Mouse (Mus musculus): Measurements from ENCODE around the gene Med15.

The Med15 gene

GRCm38 (mm10) chr16:17732841-17733340 is at the start of gene Med15:
Gene Med15 (minus strand): TSS chr16:17732891.
- POLR2A ChIA-PET = interaction anchor here in 2 of 4 experiments (0.7 to 1.1 kb wide), 2 partner anchors 10 to 27 kb away, joined by 3 to 12 read pairs; partner anchors contain the start of gene Klhl22 (in 1 of the 2)
- CTCF ChIA-PET = interaction anchor here in 3 of 4 experiments (0.7 to 3.0 kb wide), 7 partner anchors 11 to 320 kb away, joined by 3 to 19 read pairs (median 4); partner anchors contain the start of gene Dgcr6 (in 1 of the 3)

- POLR2A ChIA-PET = interaction anchor here in 1 of 4 experiments (1.0 to 1.2 kb wide), 2 partner anchors 11 to 17 kb away, joined by 3 to 4 read pairs; partner anchors contain the start of gene Scarf2
- CTCF ChIA-PET = interaction anchor here in 3 of 4 experiments (0.5 to 1.5 kb wide), 4 partner anchors 19 to 494 kb away, joined by 3 to 8 read pairs (median 4); partner anchors contain the start of gene Klhl22 (in 2 of the 3)
These were observed 47.0 kb upstream of the Med15 start for GRCm38 (mm10) chr16:17779692-17780091.

GRCm38 (mm10) chr16:17778223-17778622 is 45.5 kb upstream of the Med15 start:
- CTCF ChIA-PET = interaction anchor here in 3 of 4 experiments (0.7 to 4.9 kb wide), 5 partner anchors 18 to 219 kb away, joined by 3 to 31 read pairs (median 11); partner anchors contain the start of gene Klhl22 (in 1 of the 3)

GRCm38 (mm10) chr16:17776828-17777227 is 44.1 kb upstream of the Med15 start:
- POLR2A ChIA-PET = interaction anchor here in 3 of 4 experiments (0.8 to 5.8 kb wide), 10 partner anchors 8 to 471 kb away, joined by 3 to 41 read pairs (median 3); partner anchors contain the start of gene Klhl22 (in 2 of the 3)
- CTCF ChIA-PET = interaction anchor here (0.7 to 4.9 kb wide), 17 partner anchors 8 to 516 kb away, joined by 3 to 31 read pairs (median 4); partner anchors contain the start of genes Klhl22 (in 2 of the 4) and Scarf2 (in 1 of the 4)

More at GRCm38 (mm10) chr16:17778223-17778622, 45.5 kb upstream of the Med15 start:
- POLR2A ChIA-PET = interaction anchor here in 3 of 4 experiments (0.6 to 5.8 kb wide), 5 partner anchors 18 to 870 kb away, joined by 3 to 41 read pairs (median 5); partner anchors contain the start of gene Klhl22 (in 2 of the 3)

GRCm38 (mm10) chr16:17771117-17771865 is 38.6 kb upstream of the Med15 start:
- POLR2A ChIA-PET = interaction anchor here in 1 of 4 experiments (1.7 to 2.0 kb wide), 2 partner anchors 11 kb away, joined by 5 to 6 read pairs; partner anchors contain the start of gene Klhl22
- CTCF ChIA-PET = interaction anchor here in 2 of 4 experiments (0.6 to 3.3 kb wide), 3 partner anchors 10 to 34 kb away, joined by 3 to 13 read pairs (median 7); partner anchors contain the start of gene Klhl22 (in 1 of the 2)

GRCm38 (mm10) chr16:17768834-17769233 is 36.1 kb upstream of the Med15 start:
- POLR2A ChIA-PET = interaction anchor here in 3 of 4 experiments (0.7 to 1.7 kb wide), 5 partner anchors 8 to 46 kb away, joined by 3 to 13 read pairs (median 4); partner anchors contain the start of gene Klhl22 (in 2 of the 3)

GRCm38 (mm10) chr16:17764108-17764511 is 31.4 kb upstream of the Med15 start:
- POLR2A ChIA-PET = interaction anchor here in 1 of 4 experiments (1.0 to 1.8 kb wide), 4 partner anchors 12 to 42 kb away, joined by 3 to 4 read pairs (median 3); no protein-coding TSS in a partner anchor
- CTCF ChIA-PET = interaction anchor here in 1 of 4 experiments (0.7 kb wide), 1 partner anchor 45 kb away, joined by 3 read pairs; no protein-coding TSS in a partner anchor

More at GRCm38 (mm10) chr16:17768834-17769233, 36.1 kb upstream of the Med15 start:
- CTCF ChIA-PET = interaction anchor here (0.7 to 1.5 kb wide), 6 partner anchors 8 to 47 kb away, joined by 3 to 5 read pairs (median 4); partner anchors contain the start of gene Klhl22 (in 1 of the 4)

GRCm38 (mm10) chr16:17761074-17761473 is 28.4 kb upstream of the Med15 start:
- ChIA-PET POLR2A (interaction anchor here in 3 of 4 experiments (0.6 to 4.8 kb wide), 32 partner anchors 8 to 328 kb away, joined by 3 to 41 read pairs (median 4); partner anchors contain the start of genes Ess2 (in 1 of the 3), Gm20518 (in 1 of the 3), Lztr1 (in 1 of the 3) and Scarf2 (in 1 of the 3)), CTCF (interaction anchor here (0.5 to 3.5 kb wide), 51 partner anchors 8 to 658 kb away, joined by 3 to 31 read pairs (median 5); partner anchors contain the start of genes Dgcr6 (in 2 of the 4), Gm20518 (in 1 of the 4) and Smpd4 (in 1 of the 4))

- POLR2A ChIA-PET = interaction anchor here in 3 of 4 experiments (0.6 to 4.8 kb wide), 40 partner anchors 8 to 328 kb away, joined by 3 to 41 read pairs (median 4); partner anchors contain the start of genes Ess2 (in 1 of the 3), Gm20518 (in 1 of the 3), Lztr1 (in 1 of the 3) and Scarf2 (in 1 of the 3)
- CTCF ChIA-PET = interaction anchor here (0.5 to 3.5 kb wide), 55 partner anchors 8 to 657 kb away, joined by 3 to 31 read pairs (median 4); partner anchors contain the start of genes Dgcr6 (in 2 of the 4), Gm20518 (in 1 of the 4) and Smpd4 (in 1 of the 4)
These were observed 28.0 kb upstream of the Med15 start for GRCm38 (mm10) chr16:17760657-17761056.

- POLR2A ChIA-PET = interaction anchor here (0.5 to 4.8 kb wide), 40 partner anchors 9 to 1547 kb away, joined by 3 to 41 read pairs (median 5); partner anchors contain the start of genes Scarf2 (in 2 of the 4), Gm20518 (in 1 of the 4), Lztr1 (in 1 of the 4) and Med15 (in 1 of the 4)
These were observed 27.2 kb upstream of the Med15 start for GRCm38 (mm10) chr16:17759813-17760321.

GRCm38 (mm10) chr16:17759344-17759773 is 26.7 kb upstream of the Med15 start, which contains the start of gene Klhl22:
Gene Klhl22 (plus strand): TSS chr16:17759618.
- POLR2A ChIA-PET = interaction anchor here (0.5 to 4.8 kb wide), 36 partner anchors 9 to 1547 kb away, joined by 3 to 41 read pairs (median 5); partner anchors contain the start of genes Scarf2 (in 2 of the 4), Gm20518 (in 1 of the 4), Med15 (in 1 of the 4) and Pkp2 (in 1 of the 4)
- CTCF ChIA-PET = interaction anchor here (0.5 to 3.5 kb wide), 24 partner anchors 10 to 451 kb away, joined by 3 to 31 read pairs (median 5); no protein-coding TSS in a partner anchor

More at GRCm38 (mm10) chr16:17759813-17760321, 27.2 kb upstream of the Med15 start:
- CTCF ChIA-PET = interaction anchor here (0.6 to 3.5 kb wide), 31 partner anchors 9 to 451 kb away, joined by 3 to 31 read pairs (median 6); partner anchors contain the start of genes Dgcr6 (in 1 of the 4) and Smpd4 (in 1 of the 4)

GRCm38 (mm10) chr16:17758902-17759301 is 26.2 kb upstream of the Med15 start:
- CTCF ChIA-PET = interaction anchor here (0.5 to 3.5 kb wide), 14 partner anchors 10 to 414 kb away, joined by 3 to 31 read pairs (median 4); no protein-coding TSS in a partner anchor
- POLR2A ChIA-PET = interaction anchor here in 2 of 4 experiments (0.7 to 4.8 kb wide), 21 partner anchors 9 to 205 kb away, joined by 3 to 41 read pairs (median 5); partner anchors contain the start of genes Med15 (in 1 of the 2), Scarf2 (in 1 of the 2) and Slc25a1 (in 1 of the 2)

GRCm38 (mm10) chr16:17757756-17758155 is 25.1 kb upstream of the Med15 start:
- ChIA-PET CTCF (interaction anchor here in 3 of 4 experiments (0.5 to 1.1 kb wide), 5 partner anchors 10 to 310 kb away, joined by 3 to 5 read pairs (median 4); no protein-coding TSS in a partner anchor), POLR2A (interaction anchor here in 3 of 4 experiments (0.5 to 4.8 kb wide), 8 partner anchors 8 to 133 kb away, joined by 3 to 41 read pairs (median 7); partner anchors contain the start of gene Gm20518 (in 1 of the 3))

- POLR2A ChIA-PET = interaction anchor here in 2 of 4 experiments (0.6 to 2.4 kb wide), 3 partner anchors 9 to 61 kb away, joined by 3 to 7 read pairs (median 4); no protein-coding TSS in a partner anchor
- CTCF ChIA-PET = interaction anchor here (0.6 to 1.6 kb wide), 8 partner anchors 8 to 330 kb away, joined by 3 to 6 read pairs (median 4); no protein-coding TSS in a partner anchor
These were observed 21.0 kb upstream of the Med15 start for GRCm38 (mm10) chr16:17753686-17754085.

- CTCF ChIA-PET = interaction anchor here in 1 of 4 experiments (1.1 kb wide), 1 partner anchor 23 kb away, joined by 3 read pairs; no protein-coding TSS in a partner anchor
- POLR2A ChIA-PET = interaction anchor here in 2 of 4 experiments (0.6 to 1.3 kb wide), 2 partner anchors 55 to 62 kb away, joined by 3 to 7 read pairs; no protein-coding TSS in a partner anchor
These were observed 20.3 kb upstream of the Med15 start for GRCm38 (mm10) chr16:17753001-17753400.

GRCm38 (mm10) chr16:17745067-17745466 is 12.4 kb upstream of the Med15 start:
- CTCF ChIA-PET = interaction anchor here (0.5 to 3.1 kb wide), 44 partner anchors 9 to 1633 kb away, joined by 3 to 24 read pairs (median 5); partner anchors contain the start of genes Klhl22 (in 3 of the 4), Med15 (in 1 of the 4) and Slc25a1 (in 1 of the 4)
- POLR2A ChIA-PET = interaction anchor here in 3 of 4 experiments (0.7 to 3.4 kb wide), 9 partner anchors 10 to 183 kb away, joined by 3 to 20 read pairs (median 4); partner anchors contain the start of gene Klhl22 (in 2 of the 3)
